Mouse (Mus musculus): ENCODE data around the gene Ntn1. TPM values are rescaled to one million over a fixed set of nuclear protein-coding genes. Genes with fewer than 3 reads are reported as not detected.

The Ntn1 gene
- polyA plus RNA-seq, 1 experiment from 2014 or later = 67.1 TPM

DNA sequence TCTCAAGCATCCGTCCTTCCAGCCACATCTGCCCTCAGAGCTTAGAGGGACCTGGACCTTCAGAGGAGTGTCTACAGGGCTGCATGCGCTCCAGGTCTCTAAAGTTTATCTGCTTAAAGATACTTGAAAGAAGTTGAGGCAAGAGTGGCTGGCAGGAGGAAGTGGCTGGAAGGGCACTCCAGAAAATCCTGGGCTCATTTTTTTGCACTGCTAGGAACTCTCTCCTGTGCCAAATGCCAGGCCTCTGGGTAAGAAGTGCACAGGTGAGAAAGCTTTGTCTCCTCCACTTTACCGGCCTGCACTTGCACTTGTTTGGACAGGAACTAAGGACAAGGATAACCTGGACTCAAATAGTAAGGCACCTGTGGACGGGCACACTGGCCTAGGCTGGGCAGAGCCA is 232.2 kb downstream of the Ntn1 start:
- in situ Hi-C loops (cut with MboI; ENCODE audit: low pct_unique_long_range_greater_than_20kb) = no loop called here
- no peak for ATAC-seq
- POLR2A ChIA-PET = interaction anchor here (0.6 kb wide), 1 partner anchor 12 kb away, joined by 3 read pairs; no protein-coding TSS in a partner anchor

GRCm38 (mm10) chr11:68164408-68164807 is 236.2 kb downstream of the Ntn1 start:
- TF ChIP-seq CTCF (IDR thresholded peaks at IDR 0.05) = no peak
- no peaks in the 10 kb centered on the region for H3K27me3 ChIP-seq
- ATAC-seq (no peak), DNase-seq (ENCODE audit: low read depth, low spot score) (no peak)
- ChIA-PET CTCF (interaction anchor here (1.1 kb wide), 1 partner anchor 10 kb away, joined by 3 read pairs; no protein-coding TSS in a partner anchor), POLR2A (no interaction called here)
- in situ Hi-C loops (cut with MboI; ENCODE audit: low pct_unique_long_range_greater_than_20kb) = no loop called here

More for the DNA sequence above, 232.2 kb downstream of the Ntn1 start:
- no peak for TF ChIP-seq CTCF (IDR thresholded peaks at IDR 0.05)
- CTCF ChIA-PET = interaction anchor here (1.2 kb wide), 1 partner anchor 22 kb away, joined by 4 read pairs; no protein-coding TSS in a partner anchor
- no peak for DNase-seq (ENCODE audit: low read depth, low spot score)
- H3K27me3 ChIP-seq = no peaks in the 10 kb centered on the region

DNA sequence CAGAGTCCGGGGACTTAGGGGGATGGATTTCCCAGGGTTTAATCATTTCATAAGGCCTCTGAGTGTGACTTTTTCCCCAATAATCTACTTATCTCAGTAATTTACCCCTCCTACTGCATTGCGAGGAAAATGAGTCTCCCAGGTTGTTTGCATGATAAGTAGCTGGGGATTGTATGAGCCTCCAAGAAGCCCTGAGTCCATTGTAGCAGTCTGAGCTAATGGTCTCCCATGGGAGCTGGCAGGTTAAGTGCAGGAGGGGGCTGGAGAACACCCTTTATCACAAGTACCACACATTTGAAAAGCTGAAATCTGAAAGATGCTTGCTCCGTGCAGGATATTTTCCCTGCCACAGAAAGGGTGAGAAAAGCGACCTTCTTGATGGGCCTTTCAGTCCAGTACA is 240.8 kb downstream of the Ntn1 start:
- in situ Hi-C loops (cut with MboI; ENCODE audit: low pct_unique_long_range_greater_than_20kb) = no loop called here
- DNase-seq (ENCODE audit: low read depth, low spot score) (no peak), ATAC-seq (no peak)
- ChIA-PET POLR2A (no interaction called here), CTCF (interaction anchor here (0.9 to 1.3 kb wide), 3 partner anchors 10 to 38 kb away, joined by 3 to 6 read pairs (median 3); no protein-coding TSS in a partner anchor)
- TF ChIP-seq CTCF (IDR thresholded peaks at IDR 0.05) = no peak
- no peaks in the 10 kb centered on the region for H3K27me3 ChIP-seq

Other genes with a start within 250 kb of the Ntn1 start
- gene Pik3r5, start 31.3 kb upstream of the Ntn1 start, polyA plus RNA-seq (2021) = 5.7 TPM
- 1.5 TPM for gene Pik3r6, start 102.2 kb upstream of the Ntn1 start, polyA plus RNA-seq (2021)
- gene Mfsd6l, start 155.4 kb upstream of the Ntn1 start, polyA plus RNA-seq (2021) = 0.08 TPM
- gene Ccdc42, start 186.2 kb upstream of the Ntn1 start, polyA plus RNA-seq (2021) = not detected